Mouse (Mus musculus): ENCODE measurements around the gene Myo9a. TPM values are rescaled to one million over a fixed set of nuclear protein-coding genes. Genes with fewer than 3 reads are reported as not detected.

Gene Myo9a
- total and polyA plus RNA-seq, 2 experiments, result 0.40 to 9.3 TPM

- Histone ChIP-seq H3K36me3 (ENCODE audit: control insufficient read depth, insufficient read depth, low read length) (no peaks in the 10 kb centered on the region), H3K27ac (replicated peaks; ENCODE audit: insufficient read depth, low read depth, low read length) (no peak overlapping the region), H3K9ac (ENCODE audit: low read depth, low read length) (no peak overlapping the region), H3K27me3 (ENCODE audit: control insufficient read depth, insufficient read depth, low read length) (no peaks in the 10 kb centered on the region), H3K79me2 (ENCODE audit: control insufficient read depth, insufficient read depth, low read length) (no peaks in the 10 kb centered on the region), H3K4me1 (ENCODE audit: control insufficient read depth, insufficient read depth, low read length) (no peaks in the 10 kb centered on the region), H3K4me3 (ENCODE audit: insufficient read depth, low read depth, low read length) (no peak overlapping the region)
- 69% methylated on average over 4 of the region's 4 CpGs for WGBS
- DNase-seq (ENCODE audit: extremely low read depth, low read depth, low spot score), result no peak
- TF ChIP-seq CTCF (IDR thresholded peaks at IDR 0.05; ENCODE audit: low read depth, low read length) (no peak), POLR2A (IDR thresholded peaks at IDR 0.05; ENCODE audit: extremely low read depth, insufficient read depth, low read length) (no peak)
Measured at GRCm38 (mm10) chr9:59971263-59971662, 220.6 kb downstream of the Myo9a start.

Other genes with a start within 250 kb of the Myo9a start
- gene Hexa, start 211.4 kb upstream of the Myo9a start, total RNA-seq (2014; rRNA removed), result 39.6 and 46.2 TPM in 2 replicates
- gene Hexa, start 211.4 kb upstream of the Myo9a start, polyA plus RNA-seq (2012; rRNA removed), result 38.9 and 46.2 TPM in 2 replicates
- 0.18 TPM in 1 of 2 replicates, not detected in the other for gene Tmem202, start 211.0 kb upstream of the Myo9a start, total RNA-seq (2014; rRNA removed)
- 0.07 TPM in 1 of 2 replicates, not detected in the other for gene Tmem202, start 211.0 kb upstream of the Myo9a start, polyA plus RNA-seq (2012; rRNA removed)
- gene Celf6, start 173.0 kb upstream of the Myo9a start, total RNA-seq (2014; rRNA removed), result not detected in 2 replicates
- gene Celf6, start 173.0 kb upstream of the Myo9a start, polyA plus RNA-seq (2012; rRNA removed), result not detected in 2 replicates
- gene Parp6, start 133.6 kb upstream of the Myo9a start, total RNA-seq (2014; rRNA removed), result 11.2 and 13.7 TPM in 2 replicates
- 7.9 and 8.9 TPM in 2 replicates for gene Parp6, start 133.6 kb upstream of the Myo9a start, polyA plus RNA-seq (2012; rRNA removed)
- 23.4 and 33.4 TPM in 2 replicates for gene Pkm, start 94.5 kb upstream of the Myo9a start, total RNA-seq (2014; rRNA removed)
- gene Pkm, start 94.5 kb upstream of the Myo9a start, polyA plus RNA-seq (2012; rRNA removed), result 18.5 and 22.7 TPM in 2 replicates
- gene Gramd2, start 70.8 kb upstream of the Myo9a start, total RNA-seq (2014; rRNA removed), result not detected in 2 replicates
- gene Gramd2, start 70.8 kb upstream of the Myo9a start, polyA plus RNA-seq (2012; rRNA removed), result 0.06 and 0.22 TPM in 2 replicates
- 1.6 and 2.5 TPM in 2 replicates for gene Senp8, start 186 bp upstream of the Myo9a start, total RNA-seq (2014; rRNA removed)
- gene Senp8, start 186 bp upstream of the Myo9a start, polyA plus RNA-seq (2012; rRNA removed), result 1.2 and 1.7 TPM in 2 replicates
- gene Nr2e3, start 209.8 kb downstream of the Myo9a start, total RNA-seq (2014; rRNA removed), result not detected in 2 replicates
- gene Nr2e3, start 209.8 kb downstream of the Myo9a start, polyA plus RNA-seq (2012; rRNA removed), result not detected in 2 replicates

All from liver, adult 2 months (tissue).